ENCODE assay signal across 8 mouse cellular contexts in the genomic region with DNA sequence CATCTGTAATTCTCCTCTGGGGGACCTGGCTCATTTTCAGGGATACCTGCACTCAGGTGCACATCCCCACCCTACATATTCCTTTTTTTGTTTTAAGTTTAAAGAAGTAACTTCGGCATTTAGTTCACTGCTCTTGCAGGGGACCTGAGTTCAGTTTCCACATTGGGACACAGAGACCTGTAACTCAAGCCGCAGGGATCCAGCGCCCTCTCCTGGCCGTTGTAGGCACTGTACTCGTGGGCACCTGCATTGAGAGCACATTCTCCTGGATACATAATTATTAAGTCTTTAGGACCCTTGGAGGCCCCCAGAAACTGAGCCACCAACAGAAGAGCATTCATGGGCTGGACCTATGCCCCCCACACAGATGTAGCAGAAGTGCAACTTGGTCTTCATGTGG. TPM values are rescaled to one million over a fixed set of nuclear protein-coding genes. Genes with fewer than 3 reads are reported as not detected.
DNase-seq lines count a peak whose midpoint lies in the region; ATAC-seq and TF ChIP-seq lines count a peak whose summit lies in the region.

No protein-coding gene starts in this region.

- no peak overlapping the region for H3K4me2 ChIP-seq in midbrain, embryonic 14.5 days (ENCODE audit: low read length)
- no peak overlapping the region for H3K4me2 ChIP-seq in midbrain, embryonic 15.5 days
- peak overlapping the region; percentile 60 for H3K4me2 ChIP-seq in liver, embryonic 11.5 days

- peak; percentile 53 for DNase-seq in midbrain, embryonic 14.5 days
- DNase-seq in Patski (ENCODE audit: low read depth, low spot score): no peak
- peak; percentile 57 for DNase-seq in cerebellum, adult 9-10 months
- peak; percentile 50 for DNase-seq in heart, adult 8-10 months (ENCODE audit: low spot score)
- DNase-seq in liver, embryonic 11.5 days (ENCODE audit: low spot score): peak; percentile 75
- no peak for DNase-seq in frontal cortex, postnatal 25 days (ENCODE audit: low spot score in 2 of 2)

- 48% methylated on average over 5 of the region's 5 CpGs for WGBS in midbrain, embryonic 14.5 days
- WGBS in midbrain, embryonic 15.5 days: 41% methylated on average over 5 of the region's 5 CpGs
- 24% methylated on average over 5 of the region's 5 CpGs for WGBS in liver, embryonic 11.5 days

- TF ChIP-seq CTCF in Patski (IDR thresholded peaks at IDR 0.05): peak; percentile 93

- H3K9ac ChIP-seq in midbrain, embryonic 14.5 days (replicated peaks; ENCODE audit: low read length): no peak overlapping the region
- no peak overlapping the region for H3K9ac ChIP-seq in midbrain, embryonic 15.5 days
- no peak overlapping the region for H3K9ac ChIP-seq in liver, embryonic 11.5 days (ENCODE audit: low read depth, low read length)

- no peaks in the 10 kb centered on the region for H3K4me1 ChIP-seq in midbrain, embryonic 14.5 days (ENCODE audit: control insufficient read depth, insufficient read depth, low read length)
- H3K4me1 ChIP-seq in midbrain, embryonic 15.5 days: no peaks in the 10 kb centered on the region
- peaks cover 27% of the 10 kb centered on the region for H3K4me1 ChIP-seq in liver, embryonic 11.5 days (replicated peaks; ENCODE audit: control insufficient read depth, insufficient read depth, low read length)

- no peaks in the 10 kb centered on the region for H3K36me3 ChIP-seq in midbrain, embryonic 14.5 days (ENCODE audit: control insufficient read depth, insufficient read depth, low read length)
- no peaks in the 10 kb centered on the region for H3K36me3 ChIP-seq in midbrain, embryonic 15.5 days (replicated peaks)
- no peaks in the 10 kb centered on the region for H3K36me3 ChIP-seq in liver, embryonic 11.5 days (ENCODE audit: control insufficient read depth, insufficient read depth, low read length)

- no peak overlapping the region for H3K27ac ChIP-seq in midbrain, embryonic 14.5 days (replicated peaks; ENCODE audit: low read depth, low read length)
- H3K27ac ChIP-seq in midbrain, embryonic 15.5 days: no peak overlapping the region
- H3K27ac ChIP-seq in liver, embryonic 11.5 days (ENCODE audit: low read depth, low read length): peak overlapping the region; percentile 72; the same call in 1 of the 2 replicates

- H3K9me3 ChIP-seq in midbrain, embryonic 14.5 days (ENCODE audit: control insufficient read depth, low read length): no peaks in the 10 kb centered on the region
- no peaks in the 10 kb centered on the region for H3K9me3 ChIP-seq in midbrain, embryonic 15.5 days
- no peaks in the 10 kb centered on the region for H3K9me3 ChIP-seq in liver, embryonic 11.5 days (ENCODE audit: control insufficient read depth, low read length)

- no peak overlapping the region for H3K4me3 ChIP-seq in midbrain, embryonic 14.5 days (replicated peaks; ENCODE audit: low read depth, low read length)
- H3K4me3 ChIP-seq in midbrain, embryonic 15.5 days: no peak overlapping the region
- no peak overlapping the region for H3K4me3 ChIP-seq in liver, embryonic 11.5 days (ENCODE audit: low read depth, low read length)

- CTCF ChIA-PET in Patski (lab: Charles Lee): interaction anchor here (1.0 to 1.2 kb wide), 3 partner anchors 9 to 22 kb away, joined by 3 to 5 read pairs (median 3); no protein-coding TSS in a partner anchor

- no peak for ATAC-seq in midbrain, embryonic 14.5 days (ENCODE audit: low FRiP score, low TSS enrichment)
- ATAC-seq in midbrain, embryonic 15.5 days (replicated peaks): no peak
- ATAC-seq in Patski: no peak
- ATAC-seq in liver, embryonic 11.5 days (replicated peaks; ENCODE audit: low FRiP score): peak; percentile 56
- ATAC-seq in neutrophil, adult 5-6 weeks (ENCODE audit: extremely low read depth, insufficient number of reproducible peaks, low FRiP score, poor library complexity, severe bottlenecking): peak; percentile 80

- no peaks in the 10 kb centered on the region for H3K27me3 ChIP-seq in midbrain, embryonic 14.5 days (ENCODE audit: control insufficient read depth, insufficient read depth, low read length)
- H3K27me3 ChIP-seq in midbrain, embryonic 15.5 days (replicated peaks): no peaks in the 10 kb centered on the region
- H3K27me3 ChIP-seq in Patski: no peaks in the 10 kb centered on the region
- H3K27me3 ChIP-seq in liver, embryonic 11.5 days (replicated peaks; ENCODE audit: control insufficient read depth, insufficient read depth, low read length): no peaks in the 10 kb centered on the region

- in situ Hi-C loops in Patski (cut with MboI; ENCODE audit: low pct_unique_long_range_greater_than_20kb): loop anchor here (10.0 kb wide), 1 partner anchor 458 kb away; no protein-coding TSS in a partner anchor

- POLR2A ChIA-PET in Patski (lab: Charles Lee): no interaction called here

RNA-seq across cellular contexts. Expression of a gene that starts 26.8 kb away (rescaled TPM):
- 30.0 and 31.1 TPM in 2 replicates for polyA plus RNA-seq in midbrain, embryonic 14.5 days (2014; fragmentation: Nextera tagmentation; extraction: Ambion mirVana)
- polyA plus RNA-seq in midbrain, embryonic 15.5 days (2015; fragmentation: Nextera tagmentation; extraction: Ambion mirVana): 32.9 and 35.8 TPM in 2 replicates
- 50.7 TPM for polyA plus RNA-seq in Patski (2021)
- total RNA-seq in heart, adult 8-10 months (2022): 10 to 100 TPM; 17.6 to 19.6 (median 18.6) TPM
- 63.0 and 67.2 TPM in 2 replicates for polyA plus RNA-seq in liver, embryonic 11.5 days (2014; fragmentation: Nextera tagmentation; extraction: Ambion mirVana)
- 89.0 and 99.7 TPM in 2 replicates for total RNA-seq in neutrophil, adult 5-6 weeks (2017)

Comparison
In these comparisons a context has a peak if more than half of its experiments do, and no peak if none do; other contexts are left out.
1. ATAC-seq: peak in liver, embryonic 11.5 days (single experiment) and neutrophil, adult 5-6 weeks (single experiment); none in midbrain, embryonic 14.5 days (single experiment), midbrain, embryonic 15.5 days (single experiment) and Patski (single experiment).
2. DNase-seq: peak in midbrain, embryonic 14.5 days (single experiment), cerebellum, adult 9-10 months (single experiment), heart, adult 8-10 months (single experiment) and liver, embryonic 11.5 days (single experiment); none in Patski (single experiment) and frontal cortex, postnatal 25 days (0 of 2).